Mouse (Mus musculus): Measurements from ENCODE around the gene Zc3h10.
A peak's percentile ranks its signal among the peaks of the same experiment; 100 is the strongest.
"Not testable (repeated sequence)": the region's sequence is repeated elsewhere in the genome, so short reads cannot be mapped to it uniquely, and the experiment has no call there.

The Zc3h10 gene

DNA sequence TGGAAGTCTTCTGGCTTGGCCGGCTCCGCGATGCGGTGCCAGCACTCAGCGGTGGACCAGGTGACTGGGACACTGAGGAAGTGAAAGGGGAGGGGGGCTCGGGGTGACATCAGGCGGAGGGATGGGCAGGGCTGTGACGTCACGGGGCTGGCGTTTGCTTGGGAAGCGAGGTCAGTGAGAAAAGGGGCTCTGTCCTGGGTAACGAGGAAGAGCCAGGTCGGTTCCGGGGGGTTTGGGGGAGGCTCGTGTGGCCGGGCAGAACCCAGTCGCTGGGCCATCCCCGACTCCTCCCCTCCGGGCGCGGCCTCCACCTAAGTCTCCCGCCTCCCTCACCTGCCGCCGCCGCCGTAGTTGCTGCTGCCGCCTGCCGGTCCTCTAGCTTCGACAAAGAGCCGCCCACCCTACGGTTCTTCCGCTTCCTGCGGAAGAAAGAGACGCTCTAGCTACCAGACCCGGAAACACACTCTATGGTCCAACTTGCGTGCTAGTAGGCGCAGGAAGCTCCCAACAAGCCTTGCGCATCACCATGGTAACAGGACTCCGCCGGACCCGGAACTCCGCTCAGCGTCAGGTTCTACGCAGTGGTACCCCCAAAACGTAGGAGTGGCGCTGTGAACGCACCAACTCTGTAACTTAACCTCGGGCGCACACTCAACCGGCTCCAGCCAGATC lies at the start of gene Zc3h10:
Gene Zc3h10, minus strand, starts transcription at position 414 of the 672 bp plus-strand sequence.
- DNase-seq: peak; percentile 92 to 97

DNA sequence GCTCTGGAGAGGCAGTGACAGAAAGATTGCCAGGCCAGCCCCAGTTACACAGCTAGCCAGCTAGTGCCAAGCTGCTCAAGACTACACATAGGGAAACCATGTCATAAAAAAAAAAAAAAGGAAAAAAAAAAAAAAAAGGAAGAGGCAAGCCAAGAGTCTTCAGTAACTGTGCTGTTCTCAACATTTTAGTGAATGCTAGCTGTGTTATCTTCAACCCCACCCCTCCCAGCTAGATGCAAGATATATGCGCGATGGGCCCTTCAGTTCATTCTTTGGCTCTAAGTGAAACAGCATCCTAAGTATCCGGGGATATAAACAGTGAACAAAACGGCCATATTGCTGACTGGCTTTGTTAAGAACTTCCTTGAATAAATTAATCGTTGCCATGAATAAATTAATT lies 45.2 kb upstream of the Zc3h10 start:
- DNase-seq: no peak

- DNase-seq: no peak
Observed at GRCm38 (mm10) chr10:128591436-128591835, 43.9 kb upstream of the Zc3h10 start.

GRCm38 (mm10) chr10:128590193-128590690 lies 42.7 kb upstream of the Zc3h10 start:
- DNase-seq: peak; percentile 63 to 65

DNA sequence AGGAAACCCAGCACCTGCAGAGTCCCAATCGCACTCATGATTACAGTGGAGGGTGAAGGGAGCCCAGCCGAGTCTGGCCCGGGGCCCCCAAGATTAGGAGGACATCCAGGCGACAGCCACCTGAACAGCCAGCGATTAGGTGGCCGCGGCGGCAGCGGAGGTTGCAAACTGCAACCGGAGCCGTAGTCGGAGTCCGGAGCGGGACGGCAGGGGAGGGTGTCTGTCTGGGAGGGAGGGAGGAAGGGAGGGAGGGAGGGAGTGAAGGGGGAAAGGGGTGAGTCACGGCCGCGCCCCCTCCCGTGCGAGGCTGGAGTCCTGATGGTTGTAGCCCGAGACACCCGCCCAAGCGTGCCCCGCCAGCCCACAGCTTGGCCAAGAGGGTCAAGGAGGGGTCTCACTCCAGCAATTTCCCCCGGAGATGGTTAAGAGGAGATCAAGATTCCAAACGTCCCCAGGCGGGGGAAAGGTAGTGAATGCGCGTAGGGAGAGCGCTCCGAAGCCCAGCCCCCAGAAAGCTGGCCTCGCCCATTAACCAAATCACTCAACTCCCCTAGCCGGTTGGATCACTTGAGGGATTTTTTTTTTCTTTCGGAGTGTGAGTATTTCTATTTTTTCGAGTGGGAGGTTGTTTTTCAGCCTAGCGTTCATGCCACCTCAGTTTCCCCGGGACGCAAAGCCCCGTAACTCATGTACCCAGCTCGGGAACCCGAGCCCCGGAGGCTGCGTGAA lies 42.1 kb upstream of the Zc3h10 start, which contains the start of gene Erbb3:
Gene Erbb3, minus strand, starts transcription at position 189 of the 729 bp plus-strand sequence.
- peak; percentile 39 to 47 for DNase-seq

- DNase-seq: peak in 1 of 2 experiments; percentile 19
Observed at GRCm38 (mm10) chr10:128588775-128589463, 41.3 kb upstream of the Zc3h10 start.

DNA sequence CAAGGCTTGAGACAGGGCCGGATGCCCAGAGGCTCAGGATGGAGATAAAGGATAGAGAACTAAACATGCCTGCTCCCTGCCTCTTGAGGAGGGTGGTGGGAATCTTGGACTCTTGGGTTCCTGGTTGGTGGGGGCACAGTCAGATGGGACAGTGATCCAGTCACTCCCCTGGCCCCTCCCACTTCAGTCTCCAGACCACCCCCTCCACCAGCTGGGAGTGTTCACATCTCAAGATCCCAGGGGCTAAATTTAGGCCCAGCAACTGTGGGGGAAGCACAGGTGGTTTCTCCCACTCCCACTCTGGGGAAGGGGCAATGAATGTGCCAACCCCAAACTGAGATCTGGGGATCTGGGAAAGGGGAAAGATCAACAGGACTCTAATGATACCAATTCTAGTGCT lies 40.6 kb upstream of the Zc3h10 start:
- DNase-seq: peak in 1 of 2 experiments; percentile 19

DNA sequence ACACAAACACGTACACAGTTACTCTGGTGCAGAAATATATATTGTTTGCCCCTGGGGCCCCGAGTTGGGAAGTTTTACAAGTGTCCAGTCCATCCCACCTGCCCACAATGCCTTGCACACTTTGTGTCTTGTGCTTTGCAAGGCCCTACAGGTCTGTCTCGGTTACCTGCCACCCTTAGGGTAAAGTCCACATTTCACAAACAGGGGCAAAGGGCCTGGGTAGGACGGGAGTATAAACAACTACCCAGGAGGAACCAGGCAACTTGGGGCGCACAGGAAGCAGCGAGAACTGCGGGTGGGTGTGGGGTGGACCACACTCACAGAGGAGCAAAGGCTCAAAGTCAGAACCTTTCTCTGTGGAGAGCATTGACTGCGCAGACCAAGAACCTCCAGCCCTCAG lies 40.1 kb upstream of the Zc3h10 start:
- DNase-seq: peak; percentile 16 to 33

DNA sequence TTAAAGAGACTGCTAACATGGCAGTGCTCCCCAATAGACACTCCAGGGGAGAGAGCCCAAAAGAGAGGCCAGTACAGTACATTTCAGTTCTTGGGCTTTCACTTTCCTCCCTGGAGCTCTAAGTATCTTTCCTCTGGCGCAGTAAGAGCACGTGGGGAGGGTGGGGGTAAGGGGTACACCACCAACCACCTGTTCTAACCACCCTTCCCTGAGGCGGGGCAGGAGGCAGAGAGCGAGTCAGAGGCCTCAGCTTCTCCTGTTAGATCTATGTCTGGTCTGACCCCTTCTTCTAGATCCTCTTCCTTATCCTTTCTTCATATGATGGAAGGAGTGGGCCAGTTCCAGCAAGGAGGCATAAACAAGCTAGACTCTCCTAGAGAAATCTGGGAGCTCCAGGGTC lies 39.5 kb upstream of the Zc3h10 start:
- DNase-seq: peak; percentile 49 to 68

DNA sequence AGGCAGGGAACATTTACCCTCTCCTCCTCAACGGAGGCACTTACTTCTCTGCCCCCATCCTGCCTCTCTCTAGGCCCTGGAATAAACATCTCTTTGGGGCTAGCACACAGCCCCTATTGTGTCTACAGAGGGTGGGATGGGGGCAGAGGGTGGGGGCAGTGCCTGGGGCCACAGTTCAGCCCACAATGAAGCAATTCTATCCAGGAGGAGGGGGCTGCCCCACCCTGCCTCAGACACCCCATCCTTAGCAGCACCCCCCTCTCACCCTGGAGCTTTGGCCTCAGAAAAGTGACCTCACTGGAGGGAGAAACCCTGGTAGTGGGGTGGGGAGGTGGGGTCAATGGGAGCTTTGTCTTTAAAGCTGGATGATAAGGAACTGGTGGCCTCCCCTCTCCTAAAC lies 39.0 kb upstream of the Zc3h10 start:
- DNase-seq: no peak

- peak; percentile 22 to 40 for DNase-seq
Observed at GRCm38 (mm10) chr10:128584386-128584785, 36.8 kb upstream of the Zc3h10 start.

GRCm38 (mm10) chr10:128583644-128584043 lies 36.1 kb upstream of the Zc3h10 start:
- no peak for DNase-seq

GRCm38 (mm10) chr10:128579731-128580130 lies 32.2 kb upstream of the Zc3h10 start:
- no peak for DNase-seq

- no peak for DNase-seq
Observed at GRCm38 (mm10) chr10:128579298-128579697, 31.7 kb upstream of the Zc3h10 start.

DNA sequence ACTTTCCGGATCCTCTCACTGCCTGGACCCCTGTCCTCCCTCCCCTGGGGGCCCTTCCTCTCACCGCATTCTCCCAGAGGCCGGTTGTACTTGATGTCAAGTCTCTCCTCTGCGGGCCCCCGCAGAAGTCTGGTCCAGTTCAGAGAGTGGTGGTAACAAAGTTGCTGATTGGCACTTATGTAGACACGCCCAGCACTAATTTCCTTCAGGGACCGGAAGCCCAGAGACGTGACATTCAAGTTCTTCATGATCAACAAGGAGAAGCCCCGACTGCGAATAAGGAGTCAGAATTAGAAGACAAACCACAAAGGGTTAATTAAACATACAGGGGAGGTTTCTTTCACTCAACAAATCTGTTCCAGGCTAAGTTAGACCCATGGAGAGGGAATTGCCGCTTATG lies 30.8 kb upstream of the Zc3h10 start:
- no peak for DNase-seq

DNA sequence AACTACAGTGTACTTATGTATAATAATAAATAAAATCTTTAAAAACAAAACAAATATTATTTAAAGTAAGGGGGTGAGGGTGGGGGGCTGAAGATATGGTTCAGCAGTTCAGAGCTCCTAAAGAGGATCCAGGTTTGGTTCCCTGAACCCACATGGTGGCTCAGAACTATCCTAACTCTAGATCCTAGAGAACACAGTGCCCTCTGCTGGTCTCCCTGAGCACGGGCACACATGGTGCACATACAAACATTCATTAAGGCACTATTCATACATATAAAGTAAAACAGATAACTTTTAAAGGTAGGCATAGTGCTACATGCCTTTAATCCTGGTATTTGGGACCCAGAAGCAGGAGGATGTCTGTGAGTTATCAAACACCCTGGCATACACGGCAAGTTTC lies 27.5 kb upstream of the Zc3h10 start:
- no peak for DNase-seq

GRCm38 (mm10) chr10:128565788-128566531 lies 18.4 kb upstream of the Zc3h10 start, which contains the start of gene Pa2g4:
Gene Pa2g4, minus strand, starts transcription at chr10:128565987.
- DNase-seq: peak; percentile 95 to 96

GRCm38 (mm10) chr10:128565206-128565787 lies 17.7 kb upstream of the Zc3h10 start:
- DNase-seq: peak; percentile 48 to 58

- no peak for DNase-seq
Observed at GRCm38 (mm10) chr10:128563544-128563943, 16.0 kb upstream of the Zc3h10 start.

DNA sequence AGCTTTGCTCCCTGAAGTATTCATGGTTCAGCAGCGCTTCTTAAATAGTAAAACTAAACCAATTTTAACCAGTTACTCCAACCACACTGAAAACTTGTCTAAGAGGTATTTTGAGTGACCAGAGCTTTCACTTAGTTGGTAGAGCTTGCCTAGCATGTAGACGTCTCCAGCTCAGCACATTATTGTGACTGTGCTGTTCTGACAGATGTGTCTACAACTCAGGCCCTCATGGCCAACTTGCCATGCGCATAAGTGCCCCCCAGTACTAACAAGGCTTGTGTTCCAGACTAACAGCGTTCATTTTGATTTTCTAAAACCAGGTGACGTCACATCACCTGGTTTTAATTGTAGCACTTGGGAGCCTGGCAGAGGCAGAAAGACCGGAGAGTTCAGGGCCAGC lies 9.4 kb upstream of the Zc3h10 start:
- no peak for DNase-seq

- DNase-seq: no peak
Observed at GRCm38 (mm10) chr10:128556286-128556685, 8.7 kb upstream of the Zc3h10 start.

GRCm38 (mm10) chr10:128555567-128555966 lies 8.0 kb upstream of the Zc3h10 start:
- DNase-seq: not testable (repeated sequence)

All from thymus, postnatal 36 days (tissue).